Comparison of ENCODE assay signal across 18 mouse cellular contexts in genomic region chr2:174500814-174501503, GRCm38 (mm10). TPM values are rescaled to one million over a fixed set of nuclear protein-coding genes. Genes with fewer than 3 reads are reported as not detected.
DNase-seq lines count a peak whose midpoint lies in the region; ATAC-seq lines count a peak whose summit lies in the region.
"Had no signal": no experiment of that assay in that cellular context is flagged by ENCODE, and none has a peak within 500 bp of the region (broad histone marks: within the 10 kb centered on the region; RNA-seq: fewer than 3 reads in every experiment).

No protein-coding gene starts in this region.

- 85% methylated on average over 14 of the region's 14 CpGs for WGBS in neural tube, embryonic 11.5 days
- WGBS in hindbrain, embryonic 12.5 days = 67% methylated on average over 14 of the region's 14 CpGs
- WGBS in midbrain, embryonic 12.5 days = 76% methylated on average over 14 of the region's 14 CpGs

- no peak overlapping the region for H3K9ac ChIP-seq in neural tube, embryonic 11.5 days (ENCODE audit: low read length)
- H3K9ac ChIP-seq in hindbrain, embryonic 12.5 days = no peak overlapping the region
- H3K9ac ChIP-seq in midbrain, embryonic 12.5 days (replicated peaks) = no peak overlapping the region
- H3K9ac ChIP-seq: liver, embryonic 12.5 days; lung, embryonic 14.5 days had no signal

- no peaks in the 10 kb centered on the region for H3K9me3 ChIP-seq in neural tube, embryonic 11.5 days (ENCODE audit: control insufficient read depth, low read length)
- no peaks in the 10 kb centered on the region for H3K9me3 ChIP-seq in hindbrain, embryonic 12.5 days (replicated peaks)
- H3K9me3 ChIP-seq in midbrain, embryonic 12.5 days = no peaks in the 10 kb centered on the region
- H3K9me3 ChIP-seq: liver, embryonic 12.5 days had no signal

- no peaks in the 10 kb centered on the region for H3K27me3 ChIP-seq in neural tube, embryonic 11.5 days (ENCODE audit: control insufficient read depth, insufficient read depth, low read length)
- no peaks in the 10 kb centered on the region for H3K27me3 ChIP-seq in hindbrain, embryonic 12.5 days
- H3K27me3 ChIP-seq in midbrain, embryonic 12.5 days = no peaks in the 10 kb centered on the region
- H3K27me3 ChIP-seq: liver, embryonic 12.5 days had no signal

- no peaks in the 10 kb centered on the region for H3K4me1 ChIP-seq in neural tube, embryonic 11.5 days (ENCODE audit: control insufficient read depth, insufficient read depth, low read length)
- peaks cover 10% of the 10 kb centered on the region; the same call in 1 of the 2 replicates for H3K4me1 ChIP-seq in hindbrain, embryonic 12.5 days
- peaks cover 9% of the 10 kb centered on the region; the same call in 1 of the 2 replicates for H3K4me1 ChIP-seq in midbrain, embryonic 12.5 days
- H3K4me1 ChIP-seq: liver, embryonic 12.5 days had no signal

- DNase-seq in neural tube, embryonic 11.5 days (ENCODE audit: low spot score) = no peak
- DNase-seq in neural tube, embryonic 10.5 days (ENCODE audit: extremely low spot score, low spot score) = no peak
- peak; percentile 38 for DNase-seq in retina, embryonic 14.5 days (ENCODE audit: low spot score)
- DNase-seq in frontal cortex, postnatal 36 days (ENCODE audit: low spot score in 2 of 2) = no peak
- no peak for DNase-seq in cerebellum, postnatal 4 days (ENCODE audit: low spot score in 2 of 2)
- no peak for DNase-seq in urinary bladder, postnatal 14 days (ENCODE audit: low spot score)
- DNase-seq: adrenal gland, postnatal 36 days; cerebellum, adult 9-10 months; gastrocnemius, postnatal 25 days; kidney, adult 8-10 months; kidney, postnatal 25 days; lung, embryonic 14.5 days; thymus, postnatal 4 days had no signal

- ATAC-seq in neural tube, embryonic 11.5 days (ENCODE audit: insufficient read depth, low FRiP score, low TSS enrichment) = 0 out of 2 replicates have a peak, but pooled peaks have one; percentile 20
- peak; percentile 83 for ATAC-seq in hindbrain, embryonic 12.5 days (ENCODE audit: low FRiP score)
- ATAC-seq in midbrain, embryonic 12.5 days (ENCODE audit: low FRiP score, low read depth) = peak; percentile 84
- ATAC-seq: inflammation-experienced regulatory T-cells, adult 6 months; liver, embryonic 12.5 days had no signal

- no peak overlapping the region for H3K27ac ChIP-seq in neural tube, embryonic 11.5 days (ENCODE audit: low read depth, low read length)
- H3K27ac ChIP-seq in hindbrain, embryonic 12.5 days = no peak overlapping the region
- H3K27ac ChIP-seq in midbrain, embryonic 12.5 days (replicated peaks) = peak overlapping the region; percentile 27
- H3K27ac ChIP-seq: liver, embryonic 12.5 days had no signal

- no peaks in the 10 kb centered on the region for H3K36me3 ChIP-seq in neural tube, embryonic 11.5 days (ENCODE audit: control insufficient read depth, insufficient read depth, low read length)
- no peaks in the 10 kb centered on the region for H3K36me3 ChIP-seq in hindbrain, embryonic 12.5 days
- no peaks in the 10 kb centered on the region for H3K36me3 ChIP-seq in midbrain, embryonic 12.5 days
- H3K36me3 ChIP-seq: liver, embryonic 12.5 days had no signal

- H3K4me2 ChIP-seq in neural tube, embryonic 11.5 days (ENCODE audit: low read depth) = no peak overlapping the region
- H3K4me2 ChIP-seq in hindbrain, embryonic 12.5 days (replicated peaks) = no peak overlapping the region
- no peak overlapping the region for H3K4me2 ChIP-seq in midbrain, embryonic 12.5 days (replicated peaks)
- H3K4me2 ChIP-seq: liver, embryonic 12.5 days; lung, embryonic 14.5 days had no signal

- H3K4me3 ChIP-seq in neural tube, embryonic 11.5 days (ENCODE audit: low read depth, low read length) = no peak overlapping the region
- H3K4me3 ChIP-seq in hindbrain, embryonic 12.5 days = no peak overlapping the region
- H3K4me3 ChIP-seq in midbrain, embryonic 12.5 days = no peak overlapping the region
- H3K4me3 ChIP-seq: liver, embryonic 12.5 days; myocyte had no signal

RNA-seq across cellular contexts. Expression of gene Prelid3b, which starts 28.1 kb away (rescaled TPM):
- polyA plus RNA-seq in neural tube, embryonic 11.5 days (2014; fragmentation: Nextera tagmentation; extraction: Ambion mirVana) = 121 and 131 TPM in 2 replicates
- polyA plus RNA-seq in hindbrain, embryonic 12.5 days (2016; fragmentation: Nextera tagmentation; extraction: Ambion mirVana) = 95.5 and 102 TPM in 2 replicates
- 102 TPM in 2 replicates for polyA plus RNA-seq in midbrain, embryonic 12.5 days (2016; fragmentation: Nextera tagmentation; extraction: Ambion mirVana)

RNA-seq across cellular contexts. Expression of gene Atp5e, which starts 37.1 kb away (rescaled TPM):
- 673 and 698 TPM in 2 replicates for polyA plus RNA-seq in neural tube, embryonic 11.5 days (2014; fragmentation: Nextera tagmentation; extraction: Ambion mirVana)
- polyA plus RNA-seq in hindbrain, embryonic 12.5 days (2016; fragmentation: Nextera tagmentation; extraction: Ambion mirVana) = 709 and 802 TPM in 2 replicates
- polyA plus RNA-seq in midbrain, embryonic 12.5 days (2016; fragmentation: Nextera tagmentation; extraction: Ambion mirVana) = 754 and 756 TPM in 2 replicates

RNA-seq across cellular contexts. Expression of gene Tubb1, which starts 50.5 kb away (rescaled TPM):
- 6.5 and 6.6 TPM in 2 replicates for polyA plus RNA-seq in neural tube, embryonic 11.5 days (2014; fragmentation: Nextera tagmentation; extraction: Ambion mirVana)
- polyA plus RNA-seq in hindbrain, embryonic 12.5 days (2016; fragmentation: Nextera tagmentation; extraction: Ambion mirVana) = 3.3 and 3.4 TPM in 2 replicates
- polyA plus RNA-seq in midbrain, embryonic 12.5 days (2016; fragmentation: Nextera tagmentation; extraction: Ambion mirVana) = 2.7 and 3.0 TPM in 2 replicates
- polyA plus RNA-seq: myocyte had no signal

Comparison
In these comparisons a context has a peak if more than half of its experiments do, and no peak if none do; other contexts are left out.
1. ATAC-seq: peak in every context shown above with its lines; median percentile 84 in midbrain, embryonic 12.5 days; 83 in hindbrain, embryonic 12.5 days; 20 in neural tube, embryonic 11.5 days.